Mouse (Mus musculus): ENCODE data around the gene Gm10134.
"Not testable (repeated sequence)": the region's sequence is repeated elsewhere in the genome, so short reads cannot be mapped to it uniquely, and the experiment has no call there.

Gene Gm10134

DNA sequence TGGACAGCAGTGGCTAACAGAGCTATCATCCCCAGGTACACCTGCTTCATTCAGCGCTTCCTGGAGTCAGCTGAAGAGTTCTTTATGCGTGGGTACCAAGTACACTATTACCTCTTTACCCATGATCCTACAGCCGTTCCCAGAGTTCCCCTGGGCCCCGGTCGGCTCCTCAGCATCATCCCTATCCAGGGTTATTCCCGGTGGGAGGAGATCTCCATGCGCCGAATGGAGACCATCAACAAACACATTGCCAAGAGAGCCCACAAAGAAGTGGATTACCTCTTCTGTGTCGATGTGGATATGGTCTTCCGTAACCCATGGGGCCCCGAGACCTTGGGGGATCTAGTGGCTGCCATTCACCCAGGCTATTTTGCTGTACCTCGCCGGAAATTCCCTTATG, 1.2 kb upstream of the Gm10134 start:
- in situ Hi-C loops (cut with MseI, MboI), result no loop called here

DNA sequence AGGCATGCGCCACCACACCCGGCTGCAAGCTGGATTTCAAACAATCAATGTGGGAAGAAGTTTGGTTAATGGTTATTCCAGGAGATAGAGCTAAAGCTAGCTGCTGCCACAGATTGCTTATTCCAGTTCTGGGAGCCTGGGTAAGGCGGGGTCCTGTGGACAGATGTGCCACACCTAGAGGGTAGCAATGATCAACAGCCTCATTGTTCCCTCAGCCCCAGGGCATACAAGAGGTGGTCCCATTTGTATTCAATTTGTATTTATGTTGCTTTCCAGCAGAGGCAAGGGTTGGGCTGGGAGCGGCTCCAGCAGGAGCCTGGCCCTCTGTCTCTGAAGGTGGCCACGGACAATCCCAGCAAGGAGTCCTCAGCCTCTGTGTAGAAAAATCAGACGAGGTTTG, 396 bp downstream of the Gm10134 start:
- in situ Hi-C loops (cut with MseI, MboI), result no loop called here

DNA sequence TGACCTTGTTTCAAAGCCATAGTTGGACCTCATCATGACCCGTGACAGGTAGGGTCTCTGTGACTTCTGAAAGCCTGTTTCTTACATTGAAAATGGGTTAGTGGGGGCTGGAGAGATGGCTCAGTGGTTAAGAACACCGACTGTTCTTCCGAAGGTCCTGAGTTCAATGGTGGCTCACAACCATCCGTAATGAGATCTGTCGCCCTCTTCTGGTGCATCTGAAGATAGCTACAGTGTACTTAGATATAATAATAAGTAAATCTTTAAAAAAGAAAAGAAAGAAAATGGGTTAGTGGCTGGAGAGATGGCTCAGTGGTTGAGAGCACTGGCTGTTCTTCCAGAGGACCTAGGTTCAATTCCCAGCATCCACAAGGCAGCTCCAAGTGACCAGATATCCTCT, 5.7 kb downstream of the Gm10134 start:
- in situ Hi-C loops (cut with MseI, MboI), result not testable (repeated sequence)

DNA sequence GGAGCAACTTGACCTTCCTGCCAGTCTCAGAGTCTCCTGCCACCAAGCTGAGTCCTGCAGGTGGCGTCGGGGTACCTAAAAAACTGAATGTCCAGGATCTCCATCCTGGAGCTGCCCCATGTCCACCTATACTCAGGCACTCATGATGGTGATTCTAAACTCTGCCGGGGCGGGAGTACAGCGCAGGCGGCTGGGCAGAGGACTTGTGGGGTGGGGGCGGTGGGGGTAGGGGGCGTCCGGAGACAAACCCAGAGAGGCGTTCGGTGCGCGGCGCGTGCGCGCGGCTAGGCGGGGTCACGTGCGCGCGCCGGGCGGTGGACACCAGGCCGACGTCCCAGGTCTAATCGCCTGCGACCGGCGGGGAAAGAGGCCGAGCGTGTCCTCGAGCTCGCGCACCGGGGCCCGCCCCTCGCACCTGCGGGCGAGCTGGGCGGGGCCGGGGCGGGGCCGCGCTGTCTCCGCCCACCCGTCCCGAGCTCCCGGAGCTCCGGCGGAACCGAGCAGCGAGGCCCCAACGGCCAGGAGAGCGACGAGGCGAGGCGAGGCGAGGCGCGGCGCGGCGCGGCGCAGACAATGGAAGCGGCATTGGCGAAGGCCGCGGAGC, 7.0 kb downstream of the Gm10134 start, which contains the start of gene Ralgds:
Ralgds (plus strand) TSS at position 328 of the 604 bp plus-strand sequence.
- in situ Hi-C loops (cut with MseI, MboI), result no loop called here

DNA sequence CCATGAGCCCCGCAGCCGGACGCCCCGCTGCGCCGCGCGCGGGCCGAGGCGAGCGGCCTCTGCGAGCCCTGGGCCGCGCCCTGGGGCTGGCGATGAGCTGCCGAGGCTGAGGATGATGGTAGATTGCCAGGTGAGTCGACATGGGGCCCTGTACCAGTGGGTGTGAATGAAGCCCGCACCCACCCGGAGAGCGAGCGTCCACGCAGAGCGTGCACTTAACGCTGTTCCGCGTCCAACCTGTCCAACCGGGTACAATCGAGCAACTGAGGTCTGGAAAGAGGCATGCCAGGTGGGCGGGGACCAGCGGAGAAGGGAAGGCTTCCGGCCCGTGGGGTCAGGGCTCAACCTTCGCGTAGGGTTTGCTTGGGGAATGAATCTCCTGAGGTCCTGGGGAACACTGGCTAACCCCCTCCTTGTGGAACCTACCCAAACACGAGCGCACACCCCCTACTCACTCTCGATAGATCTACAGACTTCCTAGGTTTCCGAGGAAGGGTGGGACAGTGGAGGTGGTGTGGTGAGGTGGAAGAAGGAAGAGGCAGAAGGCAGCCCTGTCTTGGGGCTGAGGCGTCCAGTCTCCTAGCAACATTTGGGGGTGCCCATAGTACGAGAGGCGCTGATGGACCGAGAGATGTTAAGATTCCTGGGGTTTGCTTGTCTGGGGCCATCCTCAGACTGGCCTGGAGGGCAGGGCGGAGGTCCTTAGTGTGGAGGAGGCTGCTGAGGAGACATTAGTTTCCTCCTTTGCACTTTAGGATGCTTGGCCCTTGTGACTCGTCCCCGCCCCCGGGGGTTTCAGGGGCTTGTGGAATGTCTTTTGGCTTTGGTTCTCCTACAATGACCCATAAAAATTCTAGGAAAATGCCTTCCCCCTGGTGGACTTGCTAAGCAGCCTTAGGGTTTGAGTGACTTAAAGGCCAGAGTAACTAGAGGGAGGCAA, 7.8 kb downstream of the Gm10134 start:
- in situ Hi-C loops (cut with MseI, MboI), result no loop called here

DNA sequence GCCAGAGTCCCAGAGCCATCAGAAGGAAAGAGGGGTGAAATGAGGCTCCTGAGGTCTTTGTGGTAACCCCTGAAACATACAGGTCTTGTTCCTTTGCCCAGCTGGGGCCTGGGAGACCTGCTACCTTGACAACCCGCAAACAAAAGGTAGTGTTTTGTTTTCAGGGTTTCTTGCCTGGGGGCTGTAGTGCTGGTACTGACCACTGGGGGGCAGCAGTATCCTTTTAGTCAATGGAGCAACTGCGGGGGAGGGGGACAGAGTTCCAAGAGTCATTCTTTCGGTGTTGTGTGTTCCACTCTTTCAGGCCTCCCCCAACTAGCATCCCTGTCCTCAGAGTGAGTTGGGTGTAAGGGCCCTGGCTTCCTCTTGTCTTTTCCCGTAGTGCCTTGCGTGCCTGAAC, 8.6 kb downstream of the Gm10134 start:
- in situ Hi-C loops (cut with MseI, MboI), result no loop called here

DNA sequence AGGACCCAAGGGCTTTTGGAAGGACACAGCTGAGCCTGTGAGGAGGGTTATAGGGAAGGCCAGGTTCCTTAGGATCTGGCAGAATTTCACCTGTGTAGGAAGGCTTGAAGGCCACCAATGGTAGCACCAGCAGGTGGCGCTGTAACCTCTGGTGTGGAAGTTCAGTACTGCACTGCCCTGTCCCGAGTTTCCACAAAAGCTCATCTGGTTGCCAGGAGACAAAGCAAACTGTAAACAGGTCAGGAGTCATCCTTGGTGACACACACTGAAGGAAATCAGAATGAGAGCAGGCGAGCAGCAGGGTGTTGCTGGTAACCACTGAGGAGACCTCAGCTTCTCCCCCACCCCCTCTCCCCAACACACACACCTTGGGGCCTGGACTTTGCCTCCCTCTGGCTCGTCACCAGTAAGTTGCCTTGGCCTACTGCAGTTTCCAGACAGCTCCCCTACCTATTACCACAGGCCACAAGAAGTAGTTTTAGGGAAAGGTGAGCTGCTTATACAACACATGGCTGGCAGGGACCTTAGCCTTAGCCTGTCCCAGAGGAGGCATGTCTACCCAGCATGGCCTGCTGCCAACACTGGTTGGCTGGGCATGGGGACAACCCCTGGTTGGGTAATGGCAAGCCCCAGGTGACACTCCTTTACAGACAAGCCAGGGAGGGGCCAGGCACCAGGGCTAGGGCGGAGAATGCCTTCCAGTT, 11.5 kb downstream of the Gm10134 start:
- in situ Hi-C loops (cut with MseI, MboI), result no loop called here

DNA sequence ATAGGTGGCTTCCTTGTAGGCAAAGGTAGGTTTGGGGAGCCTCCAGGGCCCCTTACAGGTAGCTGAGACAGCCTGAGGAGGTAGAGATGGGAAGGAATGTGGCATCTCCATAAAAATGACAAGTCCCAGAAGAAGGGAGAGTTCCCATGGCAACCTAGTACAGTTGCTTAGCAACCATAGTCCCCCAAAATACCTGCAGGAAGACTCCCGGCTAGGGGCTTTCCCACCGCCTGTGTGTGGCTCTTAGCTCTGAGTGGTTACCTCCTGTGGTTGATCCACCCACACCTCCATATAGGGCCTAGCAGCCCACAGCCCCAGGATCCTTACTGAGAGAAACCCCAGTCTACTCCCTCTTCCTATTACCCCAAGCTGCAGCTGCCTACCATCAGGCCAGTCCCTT, 12.3 kb downstream of the Gm10134 start:
- in situ Hi-C loops (cut with MseI, MboI), result no loop called here

DNA sequence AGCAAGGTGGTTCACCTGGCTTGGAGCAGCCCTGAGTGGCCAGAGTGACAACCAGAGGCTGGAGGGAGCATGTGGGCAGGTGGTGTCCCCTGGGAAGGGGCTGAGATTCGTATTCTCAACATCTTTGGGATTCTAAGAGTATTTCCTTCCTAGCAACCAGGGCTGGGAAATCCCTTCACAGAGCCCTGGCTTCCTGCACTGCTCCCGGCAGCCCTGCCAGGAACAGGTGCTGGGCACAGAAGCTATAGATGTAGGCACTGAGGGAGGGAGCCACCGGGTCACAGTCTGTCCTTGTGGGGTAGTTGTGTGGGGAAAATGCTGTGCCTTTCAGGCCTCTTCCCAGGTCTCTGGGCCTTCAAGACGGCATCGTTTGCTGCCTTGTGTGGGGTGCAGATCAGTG, 14.7 kb downstream of the Gm10134 start:
- in situ Hi-C loops (cut with MseI, MboI), result no loop called here

DNA sequence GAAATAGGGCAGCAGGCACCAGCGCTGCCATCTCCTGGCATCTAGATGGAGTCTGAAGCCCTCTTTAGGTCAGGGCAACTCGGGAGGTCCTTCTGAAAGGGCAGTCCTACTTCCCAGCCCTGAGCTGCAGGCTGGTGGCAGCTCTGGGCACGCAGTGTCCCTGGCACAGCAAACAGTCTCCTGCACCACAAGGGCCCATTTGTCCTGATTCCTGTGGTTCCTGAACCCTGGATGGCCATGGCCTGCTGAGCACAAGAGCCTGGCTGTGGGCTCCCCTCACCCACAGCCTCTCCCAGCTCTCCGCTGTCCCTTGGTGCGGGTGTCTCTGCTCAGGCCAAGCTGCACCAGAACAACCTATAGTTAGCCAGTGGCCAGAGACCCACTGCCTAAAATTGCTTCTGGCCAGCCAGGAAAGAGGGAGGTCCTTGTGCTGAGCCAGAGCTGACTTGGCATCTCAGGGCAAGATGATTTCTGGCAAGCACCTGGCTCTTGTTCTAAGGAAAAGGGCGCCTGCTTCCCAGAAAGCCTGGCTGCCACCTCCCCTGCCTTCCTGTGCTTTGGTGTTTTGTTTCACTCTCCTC, 15.8 kb downstream of the Gm10134 start:
- in situ Hi-C loops (cut with MseI, MboI), result no loop called here

DNA sequence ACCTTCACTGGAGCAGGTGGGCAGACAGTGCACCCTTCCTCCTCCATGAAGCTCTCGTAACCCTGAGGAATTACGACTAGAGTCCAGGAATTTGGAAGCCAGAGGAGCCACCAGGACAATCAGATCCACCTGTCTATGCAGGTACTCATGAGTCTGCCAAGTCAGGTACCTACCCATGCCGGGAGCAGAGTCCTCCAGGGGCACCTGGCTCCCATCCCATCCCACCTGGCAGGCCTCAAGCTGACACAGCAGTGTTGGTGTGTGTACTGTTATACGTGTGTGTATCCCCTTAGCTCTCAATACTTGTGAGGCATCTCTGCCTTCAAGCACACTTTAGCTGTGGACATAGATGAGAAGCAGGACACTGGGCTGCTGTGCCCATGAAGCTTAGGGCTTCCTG, 16.3 kb downstream of the Gm10134 start:
- in situ Hi-C loops (cut with MseI, MboI), result no loop called here

DNA sequence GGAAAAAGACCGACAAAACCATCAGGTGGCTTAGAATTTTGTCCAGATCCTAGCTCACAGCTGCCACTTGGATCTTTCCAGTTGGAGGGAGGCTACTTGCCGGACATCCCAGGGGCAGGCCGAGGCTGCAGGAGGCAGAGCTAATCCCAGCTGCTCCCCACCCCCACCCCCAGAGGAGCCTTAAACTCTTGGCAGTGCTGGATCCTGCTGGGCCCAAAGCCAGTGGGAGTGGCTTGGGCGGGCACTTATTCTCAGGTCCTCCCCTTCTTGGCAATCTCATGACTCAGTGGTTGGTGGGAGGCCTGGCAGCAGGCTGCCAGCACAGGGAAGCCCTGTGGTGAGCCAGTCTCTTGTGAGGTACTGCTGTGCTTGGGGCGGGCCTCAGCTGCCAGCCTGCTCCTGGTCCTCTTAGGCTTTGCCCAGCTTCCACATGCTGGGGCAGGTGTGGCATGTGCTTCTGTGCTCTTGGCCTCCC, 17.8 kb downstream of the Gm10134 start:
- in situ Hi-C loops (cut with MseI, MboI), result no loop called here

DNA sequence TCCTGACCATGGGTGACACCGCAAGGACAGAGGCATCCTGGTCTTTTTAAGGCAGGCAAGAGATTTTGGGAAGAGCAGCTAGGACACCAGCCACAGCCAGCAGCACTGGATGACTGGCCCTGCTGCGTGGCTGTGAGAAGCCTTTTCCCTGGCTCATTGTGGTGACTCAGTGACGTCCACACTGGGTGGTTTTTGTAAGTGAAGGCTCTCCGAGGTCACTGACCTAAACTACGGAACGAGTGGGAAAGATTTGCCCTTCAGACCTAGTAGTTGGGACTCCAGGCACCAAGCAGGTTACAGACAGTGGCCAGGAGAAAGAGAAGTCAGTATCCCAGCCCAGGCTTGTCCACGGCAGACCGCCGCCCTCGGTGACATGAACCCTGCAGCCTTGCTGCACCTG, 18.5 kb downstream of the Gm10134 start:
- in situ Hi-C loops (cut with MseI, MboI), result no loop called here

DNA sequence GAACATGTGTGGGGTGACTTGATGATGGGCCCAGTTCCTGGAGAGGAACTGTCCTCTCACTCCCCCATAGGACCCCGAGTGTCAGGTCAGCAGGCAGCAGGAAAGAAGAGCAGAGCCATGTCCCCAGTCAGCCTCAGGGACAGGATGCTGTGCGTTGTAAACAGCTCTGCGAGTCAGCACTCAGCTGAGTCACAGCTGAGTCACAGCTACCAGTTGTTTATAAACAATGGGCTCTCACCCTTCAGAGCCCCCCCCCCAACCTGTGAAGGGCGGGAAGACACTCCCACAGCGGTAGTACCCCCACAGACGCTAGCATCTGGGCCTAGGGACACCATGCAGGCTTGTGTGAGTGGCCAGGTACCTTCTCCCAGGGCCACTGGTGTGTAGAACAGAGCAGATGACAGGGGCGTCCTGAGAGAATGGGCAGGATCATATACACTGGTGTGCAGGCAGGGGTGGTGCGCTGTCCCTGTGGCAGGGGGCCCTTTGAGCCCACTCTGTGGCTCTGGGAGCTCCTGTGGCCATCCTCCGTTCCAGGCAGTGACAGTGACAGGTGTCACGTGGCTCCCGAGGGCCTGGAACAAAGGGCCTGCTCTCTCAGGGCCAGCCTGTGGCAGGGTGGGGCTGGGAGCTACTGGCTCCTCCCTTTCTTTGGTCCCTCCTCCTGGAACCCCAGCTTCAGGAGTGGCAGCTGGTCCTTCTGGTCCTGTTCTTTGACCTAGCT, 19.5 kb downstream of the Gm10134 start:
- in situ Hi-C loops (cut with MseI, MboI), result no loop called here

DNA sequence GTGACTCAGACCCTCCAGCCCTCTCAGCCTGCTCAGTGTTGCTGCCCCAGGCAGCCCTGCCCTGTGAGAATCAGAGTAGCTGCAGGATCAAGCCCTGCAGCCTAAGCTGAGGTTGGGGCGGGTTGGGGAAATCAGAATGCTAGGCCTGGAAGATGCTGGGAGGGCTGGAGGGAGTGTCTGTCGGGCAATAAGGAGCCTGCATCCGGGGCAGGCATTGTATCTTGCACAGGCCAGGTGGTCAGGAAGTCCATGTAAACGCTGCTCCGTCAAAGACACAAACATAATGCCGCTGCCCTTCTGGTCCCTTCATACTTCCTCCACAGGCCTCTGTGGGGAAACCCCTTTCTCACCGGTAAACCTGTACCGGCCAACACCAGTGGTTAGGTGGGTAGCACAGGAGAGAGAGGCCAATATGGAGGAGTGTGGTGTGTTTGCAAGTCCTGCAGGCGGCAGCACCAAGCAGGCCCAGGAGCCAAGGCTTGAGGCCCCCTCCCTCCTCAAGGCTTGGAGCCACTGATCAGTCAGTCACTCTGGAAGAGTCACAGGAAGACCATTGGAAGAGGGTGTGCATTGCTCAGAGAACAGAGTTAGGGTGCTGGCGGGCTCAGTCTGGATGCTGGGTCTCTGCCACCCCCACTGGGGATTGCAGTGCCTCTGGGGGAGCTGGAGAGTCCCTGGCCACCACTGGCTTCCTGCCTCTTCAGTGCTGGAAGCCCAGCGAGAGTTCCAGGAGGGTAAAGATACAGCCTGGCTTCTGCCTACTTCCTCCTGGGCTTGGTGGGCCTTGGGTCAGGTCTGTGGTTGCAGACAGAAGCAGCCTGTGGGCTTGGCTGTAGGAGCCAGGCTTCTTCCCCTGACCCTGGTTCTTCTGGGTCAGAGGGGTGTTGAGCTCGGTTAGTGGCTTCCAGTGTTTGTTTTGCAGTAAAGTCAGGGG, 20.3 kb downstream of the Gm10134 start:
- in situ Hi-C loops (cut with MseI, MboI), result no loop called here

DNA sequence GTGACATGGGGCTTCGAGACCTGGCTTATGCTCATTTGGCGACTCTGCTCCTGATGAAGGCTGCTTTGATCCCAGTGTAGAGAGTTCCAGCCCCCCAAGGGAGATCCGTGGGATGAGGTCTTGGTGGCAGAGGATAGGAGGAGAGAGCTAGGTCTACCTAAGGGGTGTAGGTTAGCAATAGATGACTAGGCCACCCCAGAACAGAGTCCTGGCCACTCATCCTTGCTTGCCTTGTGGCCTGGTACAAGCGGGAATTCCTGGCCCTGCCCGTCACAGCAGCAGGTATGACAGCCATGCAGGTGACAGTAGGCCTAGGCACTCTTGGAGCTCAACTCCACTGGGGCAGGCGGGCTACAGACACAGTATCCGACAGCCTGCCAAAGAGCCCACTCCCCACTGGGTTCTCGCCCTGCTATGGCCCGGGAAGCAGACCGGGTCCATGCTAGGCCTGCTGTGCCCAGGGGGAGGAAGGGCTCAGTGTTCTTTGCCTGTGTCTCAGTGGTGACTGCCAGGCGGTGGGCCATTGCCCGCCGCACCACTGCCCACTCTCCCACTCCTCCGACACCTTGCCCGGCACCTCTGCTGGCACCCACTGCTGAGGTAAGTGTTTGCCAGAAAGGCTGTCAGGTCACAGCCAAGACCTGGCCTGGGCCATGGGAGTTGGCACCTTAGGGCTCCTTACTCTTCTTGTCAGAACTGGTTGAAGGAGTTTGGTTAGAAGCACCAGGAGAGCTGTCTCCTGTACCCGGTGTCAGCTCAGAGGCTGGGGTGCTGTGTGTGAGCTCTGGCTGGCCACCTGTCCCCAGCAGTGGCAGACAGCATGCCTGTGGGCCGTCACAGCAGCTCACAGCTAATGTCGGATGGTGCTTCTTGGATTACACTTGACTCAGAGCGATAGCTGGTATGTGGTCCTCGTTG, 21.8 kb downstream of the Gm10134 start:
- in situ Hi-C loops (cut with MseI, MboI), result no loop called here

DNA sequence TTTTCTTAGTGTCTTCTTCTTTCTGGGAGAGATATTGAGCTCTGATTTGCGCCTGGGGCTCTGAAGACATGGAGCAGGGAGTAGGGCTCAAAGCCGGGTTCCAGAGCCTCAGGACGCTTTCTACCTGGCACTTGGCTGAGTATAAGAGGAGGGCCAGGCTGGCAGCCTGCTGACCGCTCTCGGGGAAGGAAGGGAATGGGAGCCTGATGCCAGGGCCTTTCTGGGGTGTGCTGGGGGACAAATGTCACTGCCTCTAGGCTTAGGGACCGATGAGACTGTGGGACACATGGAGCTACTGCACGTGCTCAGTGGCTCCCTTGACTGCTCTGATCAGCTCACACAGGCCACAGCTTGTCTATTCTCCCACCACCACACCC, 22.4 kb downstream of the Gm10134 start:
- in situ Hi-C loops (cut with MseI, MboI), result no loop called here

DNA sequence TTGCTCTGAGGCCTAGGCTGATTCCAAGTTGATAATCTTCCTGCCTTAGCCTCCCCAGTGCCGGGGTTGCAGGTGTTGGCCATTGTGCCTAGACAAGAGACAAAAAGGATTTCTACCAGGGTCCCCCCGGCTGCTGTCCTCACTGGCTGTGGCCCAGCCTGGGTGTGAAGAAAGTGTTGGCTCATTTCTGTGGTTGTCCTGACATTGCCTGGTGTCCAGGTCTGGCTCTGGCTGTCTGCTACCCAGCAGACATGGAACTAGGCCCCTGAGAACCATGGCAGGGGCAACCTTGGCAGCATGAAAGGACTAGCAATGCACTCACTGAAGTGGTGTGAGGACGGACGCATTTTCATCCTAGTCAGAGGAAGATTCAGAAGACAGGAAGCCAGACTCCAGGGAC, 24.0 kb downstream of the Gm10134 start:
- in situ Hi-C loops (cut with MseI, MboI), result no loop called here

DNA sequence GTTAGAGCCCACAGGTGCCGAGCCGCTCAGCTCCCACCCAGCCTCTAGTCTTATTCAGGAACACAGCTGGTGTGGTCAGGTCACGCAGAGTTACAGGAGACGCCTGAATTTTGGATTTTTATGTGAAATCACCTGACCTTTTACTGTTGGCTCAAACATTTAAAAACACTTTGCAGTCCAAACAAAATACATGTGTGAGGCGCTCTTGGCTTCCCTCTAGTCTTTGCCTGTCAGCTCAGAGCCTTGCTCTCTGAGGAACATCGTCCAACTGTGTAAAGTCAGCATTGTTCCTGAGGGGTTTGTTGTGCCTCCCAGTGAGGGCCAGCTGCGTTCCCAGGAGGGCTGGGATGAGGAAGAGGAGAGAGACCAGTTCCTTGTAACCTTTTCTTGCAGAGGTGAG, 24.4 kb downstream of the Gm10134 start:
- in situ Hi-C loops (cut with MseI, MboI), result no loop called here
